Mouse (Mus musculus): ENCODE results near the gene Triobp.

The Triobp gene

DNA sequence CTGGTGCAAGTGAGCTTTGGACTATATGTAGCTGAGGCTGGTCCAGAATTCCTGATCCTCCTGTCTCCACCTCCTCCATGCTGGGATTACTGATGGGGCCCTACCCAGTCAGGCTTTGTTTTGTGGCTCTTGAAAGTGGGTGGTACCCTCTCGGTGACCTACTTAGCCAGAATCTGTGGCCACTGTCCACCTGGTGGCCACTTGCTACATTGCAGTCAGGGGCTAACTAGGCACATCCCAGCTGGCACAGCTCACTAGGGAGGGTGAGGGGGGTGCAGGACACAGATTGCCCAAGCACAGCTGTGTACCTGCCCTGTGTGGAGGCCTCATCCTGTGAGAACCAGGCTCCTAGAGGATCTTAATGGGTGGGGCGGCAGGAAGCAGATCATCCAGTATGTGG, 15.4 kb downstream of the Triobp start:
- no peak for DNase-seq (ENCODE audit: low spot score)

DNA sequence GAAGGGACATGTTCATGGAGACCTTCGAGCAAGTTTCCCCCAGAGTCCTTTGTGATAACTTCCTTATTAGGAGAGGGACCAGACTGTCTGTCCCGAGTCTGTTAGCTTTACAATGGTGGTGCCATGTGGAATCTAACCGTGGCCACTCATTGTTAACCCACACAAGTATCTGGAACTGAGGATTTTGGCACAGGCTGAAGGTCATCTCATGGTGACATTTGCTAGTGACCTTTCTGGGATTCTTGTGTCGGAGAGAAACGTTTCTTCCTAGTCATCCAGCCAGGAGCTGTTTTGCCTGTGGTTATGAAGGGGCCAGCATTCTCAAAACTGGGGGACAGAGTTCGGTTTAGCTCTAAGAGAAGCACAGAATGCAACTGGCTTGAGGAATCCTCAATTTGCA, 24.1 kb downstream of the Triobp start:
- DNase-seq (ENCODE audit: low spot score) = no peak

GRCm38 (mm10) chr15:78973950-78974349, 26.4 kb downstream of the Triobp start:
- DNase-seq (ENCODE audit: low spot score) = no peak

- DNase-seq (ENCODE audit: low spot score) = no peak
Observed at GRCm38 (mm10) chr15:78977676-78978159, 30.2 kb downstream of the Triobp start.

DNA sequence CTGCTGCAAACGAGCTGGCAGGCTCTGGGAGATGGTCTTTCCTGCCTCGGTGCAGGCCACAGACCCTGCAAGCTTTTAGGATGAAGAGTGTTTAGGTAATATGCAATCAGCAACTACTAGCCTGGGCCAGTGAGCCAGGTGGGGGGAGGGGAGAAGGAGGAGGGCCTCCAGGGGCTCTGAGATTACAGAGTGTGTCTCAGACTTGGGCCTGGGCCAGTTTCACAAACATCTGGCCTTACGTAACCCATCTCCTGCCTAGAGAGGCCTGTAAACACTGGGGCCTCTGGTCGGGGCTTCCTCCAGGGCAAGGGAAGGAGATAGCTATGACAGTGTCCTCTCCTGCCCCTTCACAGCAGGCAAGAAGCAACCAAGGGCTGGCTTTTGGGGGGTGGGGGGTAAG, 31.4 kb downstream of the Triobp start:
- peak; percentile 58 for DNase-seq (ENCODE audit: low spot score)

- no peak for DNase-seq (ENCODE audit: low spot score)
Observed at GRCm38 (mm10) chr15:78980084-78980483, 32.6 kb downstream of the Triobp start.

DNA sequence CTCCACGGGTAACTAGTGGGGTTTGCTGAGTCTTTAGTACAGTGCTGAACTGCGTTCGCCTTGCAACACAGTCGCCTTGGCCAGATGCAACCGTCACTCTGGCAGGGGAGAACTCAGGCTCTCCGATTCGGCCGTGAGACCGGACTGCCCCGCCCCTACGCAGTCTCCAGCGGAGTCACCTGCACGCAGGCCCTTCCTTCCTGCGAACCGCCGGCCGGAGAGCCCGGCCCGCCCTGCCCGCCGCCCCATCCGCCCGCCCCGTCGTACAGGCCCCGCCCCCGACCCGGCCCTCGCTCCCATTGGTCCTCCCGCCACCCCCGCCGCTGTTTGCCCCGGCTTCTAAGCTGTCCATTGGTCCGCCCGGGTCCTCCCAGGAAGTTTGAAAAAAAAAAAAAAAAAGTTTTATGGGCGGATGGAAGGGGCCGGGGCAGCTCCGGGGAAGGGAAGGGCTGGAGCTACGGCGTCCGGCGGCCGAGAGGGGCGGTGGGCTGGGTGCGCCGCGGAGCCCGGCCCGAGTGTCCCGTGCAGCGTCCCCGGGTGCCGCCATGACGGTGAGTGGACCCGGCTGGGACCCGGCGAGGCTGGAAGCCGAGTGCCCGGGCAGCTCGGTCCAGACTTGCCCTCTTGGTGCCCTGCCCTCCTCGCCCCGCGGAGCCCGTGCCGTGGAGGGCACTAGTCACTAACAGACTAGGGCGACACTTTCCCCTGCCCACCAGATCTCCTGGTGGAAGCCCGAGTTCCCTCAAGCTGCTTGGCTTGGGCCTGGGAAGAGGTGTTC, 35.3 kb downstream of the Triobp start:
- peak; percentile 63 for DNase-seq (ENCODE audit: low spot score)

- no peak for DNase-seq (ENCODE audit: low spot score)
Observed at GRCm38 (mm10) chr15:78983436-78984285, 36.1 kb downstream of the Triobp start.

DNA sequence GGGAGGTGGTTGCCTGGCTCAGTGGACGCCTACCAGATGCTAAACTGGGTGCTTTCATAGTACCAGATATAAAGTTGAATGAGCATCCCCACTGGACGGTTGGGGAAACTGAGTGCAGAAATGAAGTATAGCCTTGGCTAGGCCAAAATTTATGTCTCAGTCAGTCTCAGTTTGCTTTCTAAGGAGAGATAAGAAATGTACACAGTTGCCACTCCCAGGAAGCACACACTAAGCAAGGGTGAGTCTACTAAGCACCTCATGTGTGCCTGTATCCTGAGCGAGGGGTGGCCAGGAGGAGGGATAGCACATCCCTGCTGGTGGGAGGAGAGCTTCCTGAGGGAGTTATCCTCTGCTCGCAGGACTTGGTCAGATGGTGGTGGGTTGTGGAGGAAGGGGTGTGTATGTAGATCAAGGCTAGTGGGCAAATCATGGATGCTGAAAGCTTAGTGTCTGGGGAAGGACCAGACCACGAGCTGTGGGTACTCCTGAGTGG, 36.8 kb downstream of the Triobp start:
- no peak for DNase-seq (ENCODE audit: low spot score)

DNA sequence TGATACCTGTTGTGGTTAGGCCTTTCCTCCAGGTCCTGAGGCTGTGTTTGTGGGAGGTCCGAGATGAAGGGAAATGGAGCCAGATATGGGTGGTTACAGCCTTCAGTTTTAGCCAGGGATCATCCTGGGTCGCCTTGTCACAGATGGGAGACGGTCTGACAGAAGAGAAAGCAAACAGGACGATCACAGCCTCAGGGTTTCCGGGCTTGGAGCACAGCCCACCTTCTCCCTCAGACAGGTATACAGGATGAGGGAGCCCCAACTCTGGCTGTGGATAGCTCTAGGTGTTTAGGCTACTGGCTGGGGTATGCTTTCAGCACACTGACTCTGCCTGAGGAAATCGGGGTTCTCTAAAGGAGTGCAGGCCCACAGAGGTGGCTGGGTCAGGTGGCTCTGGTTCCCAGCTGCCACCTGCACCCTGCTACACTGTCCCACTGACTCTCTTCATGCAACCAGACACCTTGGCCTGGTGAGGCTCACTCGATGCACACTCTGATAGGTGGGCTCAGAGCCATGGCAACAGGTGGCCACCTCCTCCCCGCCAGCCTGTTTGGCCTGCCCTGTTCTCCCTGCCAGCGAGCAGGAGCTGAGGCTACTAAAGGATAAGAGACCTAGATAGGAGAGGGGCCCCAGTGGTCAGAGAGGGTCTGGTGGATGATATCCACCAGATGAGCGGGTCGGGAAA, 39.2 kb downstream of the Triobp start:
- DNase-seq (ENCODE audit: low spot score) = no peak

GRCm38 (mm10) chr15:78988499-78988971, 41.0 kb downstream of the Triobp start:
- peak; percentile 41 for DNase-seq (ENCODE audit: low spot score)

DNA sequence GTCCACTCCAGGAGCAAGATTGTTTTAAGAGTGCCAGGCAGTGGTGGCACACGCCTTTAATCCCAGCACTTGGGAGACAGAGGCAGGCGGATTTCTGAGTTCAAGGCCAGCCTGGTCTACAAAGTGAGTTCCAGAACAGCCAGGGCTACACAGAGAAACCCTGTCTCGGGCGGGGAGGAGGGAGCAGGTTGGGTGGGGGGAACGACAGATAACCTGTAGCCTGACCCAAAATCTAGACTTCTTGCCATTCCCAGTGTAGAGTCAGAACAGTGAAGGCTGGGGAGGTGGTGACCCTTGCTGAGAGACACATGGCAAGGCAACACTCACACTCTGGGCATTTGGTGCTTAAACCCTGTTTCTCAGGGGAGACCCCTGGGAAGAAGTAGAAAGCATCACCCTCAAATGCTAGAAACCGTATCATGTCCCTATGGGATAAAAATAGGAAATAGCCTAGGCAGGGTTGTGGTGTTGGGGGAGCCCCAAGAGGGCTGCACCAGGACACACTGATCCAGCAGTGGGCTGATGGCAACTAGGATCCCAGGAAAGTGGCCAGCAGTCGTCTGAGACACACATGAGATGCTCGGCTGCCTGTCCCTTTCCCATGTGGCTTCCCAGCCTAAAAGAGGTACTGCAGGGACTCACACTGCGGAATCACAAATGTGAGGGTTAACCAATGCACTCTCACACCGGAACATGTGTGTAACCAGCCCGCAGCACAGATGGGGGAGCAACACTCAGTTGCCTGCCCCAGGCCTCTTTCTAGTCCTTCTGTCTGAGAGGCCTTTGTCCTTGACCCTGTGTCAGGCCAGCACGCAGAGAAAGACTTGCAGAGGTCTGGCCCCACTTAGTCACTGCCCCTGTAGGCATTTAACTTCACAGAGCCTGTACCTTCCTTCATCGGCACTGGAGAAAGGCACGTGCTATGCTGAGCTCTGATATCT, 41.9 kb downstream of the Triobp start:
- DNase-seq (ENCODE audit: low spot score) = no peak

GRCm38 (mm10) chr15:78990093-78990463, 42.6 kb downstream of the Triobp start:
- DNase-seq (ENCODE audit: low spot score) = no peak

- no peak for DNase-seq (ENCODE audit: low spot score)
Observed at GRCm38 (mm10) chr15:78990970-78991525, 43.5 kb downstream of the Triobp start.

GRCm38 (mm10) chr15:78992235-78992634, 44.7 kb downstream of the Triobp start:
- DNase-seq (ENCODE audit: low spot score) = no peak

GRCm38 (mm10) chr15:78992925-78993324, 45.4 kb downstream of the Triobp start:
- no peak for DNase-seq (ENCODE audit: low spot score)

- DNase-seq (ENCODE audit: low spot score) = no peak
Observed at GRCm38 (mm10) chr15:78995916-78996315, 48.4 kb downstream of the Triobp start.

DNA sequence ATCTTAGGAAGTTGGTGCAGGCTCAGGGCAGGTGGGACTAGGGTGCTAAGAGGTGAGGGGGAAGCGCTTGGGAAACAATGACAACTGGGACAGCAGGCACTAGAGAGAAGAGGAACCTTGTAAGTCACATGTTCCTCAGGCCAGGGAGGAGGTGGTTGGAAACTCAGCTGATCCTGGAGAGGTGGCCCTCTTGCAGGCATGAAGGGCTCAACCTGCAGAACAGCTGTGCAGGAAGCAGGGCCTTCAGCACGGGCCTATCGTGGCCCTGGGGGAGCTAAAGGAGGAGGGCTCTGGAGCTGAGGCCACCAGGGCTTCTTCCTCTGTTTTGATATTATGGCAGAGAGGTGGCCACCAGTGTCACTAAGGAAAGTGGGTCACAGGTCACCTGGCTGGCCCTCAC, 49.1 kb downstream of the Triobp start:
- DNase-seq (ENCODE audit: low spot score) = no peak

- DNase-seq (ENCODE audit: low spot score) = no peak
Observed at GRCm38 (mm10) chr15:78998348-78998747, 50.8 kb downstream of the Triobp start.

DNA sequence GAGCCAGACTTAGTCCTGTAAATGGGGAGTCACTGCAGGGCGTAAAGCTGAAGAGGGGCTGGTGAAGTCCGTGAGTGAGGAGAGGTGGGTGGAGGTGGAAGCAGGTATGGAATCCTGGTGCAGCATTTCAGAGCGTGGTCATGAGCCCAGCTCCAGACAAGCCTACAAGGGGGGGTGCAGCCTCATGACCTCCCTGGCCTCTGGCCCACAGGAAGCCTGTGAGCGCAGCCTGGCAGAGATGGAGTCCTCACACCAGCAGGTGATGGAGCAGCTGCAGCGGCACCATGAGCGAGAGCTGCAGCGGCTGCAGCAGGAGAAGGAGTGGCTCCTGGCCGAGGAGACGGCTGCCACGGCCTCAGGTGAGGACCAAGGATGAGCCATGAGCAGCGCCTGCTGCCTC, 52.1 kb downstream of the Triobp start:
- no peak for DNase-seq (ENCODE audit: low spot score)

- DNase-seq (ENCODE audit: low spot score) = no peak
Observed at GRCm38 (mm10) chr15:79000357-79000791, 52.9 kb downstream of the Triobp start.

All from ovary, postnatal 10 days (tissue).